Mouse (Mus musculus): Measurements from ENCODE around the gene Flt3.

DNA sequence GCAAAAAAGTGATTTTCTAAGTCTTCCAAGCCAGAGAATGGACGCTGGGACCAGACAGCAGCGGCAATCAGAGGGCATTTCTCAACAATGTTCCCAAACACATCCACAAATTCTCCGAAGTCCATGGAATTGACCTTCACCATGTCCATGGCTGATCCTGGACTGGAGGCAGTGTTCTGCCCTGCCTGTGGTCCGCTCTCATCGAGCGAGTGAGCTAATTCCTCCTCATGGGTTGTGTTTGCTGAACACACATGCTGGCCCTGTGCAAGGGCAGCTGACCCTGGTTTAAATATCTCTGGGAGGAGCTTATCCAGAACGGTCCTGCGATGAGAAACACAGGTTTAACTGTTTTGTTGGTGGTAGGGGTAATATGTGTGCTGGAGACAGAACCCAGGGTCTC, 78.1 kb downstream of the Flt3 start, which contains the start of gene Urad:
- TF ChIP-seq POLR2A (IDR thresholded peaks at IDR 0.05; ENCODE audit: insufficient read depth, low read depth, low read length) (no peak), CTCF (IDR thresholded peaks at IDR 0.05) (no peak)

Measured in heart, adult 2 months (tissue).